Mouse (Mus musculus): ENCODE results near the gene Sh2d1a. TPM values are rescaled to one million over a fixed set of nuclear protein-coding genes. Genes with fewer than 3 reads are reported as not detected.

The Sh2d1a gene
- polyA plus RNA-seq, 2 experiments: 0.13 to 1.3 TPM

DNA sequence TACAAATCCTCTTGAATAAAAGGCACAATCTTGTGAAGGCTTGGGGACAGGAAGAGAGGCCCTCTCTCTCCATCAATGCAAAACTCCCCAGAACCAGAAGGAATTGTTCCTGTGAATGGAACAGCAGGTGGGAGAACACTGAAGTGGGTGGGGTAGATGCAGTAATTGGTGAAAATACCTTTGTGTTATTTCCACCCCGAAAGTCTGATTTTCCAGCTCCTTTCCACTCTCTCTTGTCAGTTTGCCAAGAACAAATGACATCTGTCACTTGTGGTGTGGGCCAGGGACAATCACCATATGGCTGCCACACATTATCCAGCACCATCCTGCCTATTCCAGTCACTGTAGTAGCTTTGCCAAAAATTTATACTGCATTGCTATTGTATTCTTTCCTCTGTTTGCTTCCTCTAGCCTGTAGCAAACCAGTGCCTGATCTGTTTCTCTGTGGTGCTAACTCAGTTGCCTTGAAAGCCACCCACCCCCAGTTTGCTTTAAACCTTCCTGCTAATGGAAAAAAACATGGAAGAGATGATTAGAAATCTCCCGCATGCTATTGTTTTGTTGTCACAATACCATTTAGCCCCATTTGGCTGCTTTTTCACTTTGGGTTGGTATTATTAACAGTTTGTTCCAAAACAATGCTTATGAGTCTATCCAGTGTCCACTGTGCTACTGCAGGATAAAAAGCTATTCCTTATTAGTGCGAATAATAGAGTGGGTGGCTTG, 37.9 kb downstream of the Sh2d1a start:
- 0 out of 2 replicates have a peak overlapping the region, but pooled peaks have one; percentile 10 for H3K4me3 ChIP-seq (replicated peaks; ENCODE audit: low read length)
- no peak for DNase-seq (ENCODE audit: low spot score)

DNA sequence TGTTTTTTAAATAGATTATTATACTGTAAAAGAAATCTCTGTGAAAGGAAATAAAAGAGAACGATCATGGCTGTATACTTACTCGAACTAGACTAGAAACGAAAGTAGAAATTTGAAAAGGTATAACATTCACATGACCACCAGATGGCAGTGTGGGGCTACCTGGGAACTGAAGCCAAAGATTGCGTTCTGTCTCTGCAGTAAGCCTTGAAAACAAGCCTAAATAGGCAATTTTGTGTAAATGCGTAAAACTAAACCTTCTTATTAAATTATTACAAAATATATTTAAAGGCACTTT, 38.5 kb downstream of the Sh2d1a start:
- Histone ChIP-seq H3K9ac (ENCODE audit: low read depth, low read length, severe bottlenecking) (no peak overlapping the region), H3K9me3 (ENCODE audit: control insufficient read depth, low read length) (no peaks in the 10 kb centered on the region), H3K27me3 (ENCODE audit: control insufficient read depth, insufficient read depth, low read length) (no peaks in the 10 kb centered on the region), H3K4me1 (ENCODE audit: control insufficient read depth, insufficient read depth, low read length) (no peaks in the 10 kb centered on the region), H3K27ac (replicated peaks; ENCODE audit: low read depth, low read length) (no peak overlapping the region), H3K4me3 (replicated peaks; ENCODE audit: low read length) (0 out of 2 replicates have a peak overlapping the region, but pooled peaks have one; percentile 10), H3K4me2 (replicated peaks; ENCODE audit: low read depth, low read length, severe bottlenecking) (peak overlapping the region; percentile 29), H3K36me3 (ENCODE audit: control insufficient read depth, insufficient read depth, low read length) (no peaks in the 10 kb centered on the region)
- TF ChIP-seq POLR2A (IDR thresholded peaks at IDR 0.05; ENCODE audit: borderline replicate concordance, extremely low read depth, insufficient read depth, insufficient read length): no peak
- DNase-seq (ENCODE audit: low spot score): peak; percentile 80
- WGBS: 35% methylated on average over 5 of the region's 5 CpGs
- peak; percentile 50; the same call in 1 of the 2 replicates for ATAC-seq (ENCODE audit: low FRiP score, low read depth)

More for the DNA sequence above, 37.9 kb downstream of the Sh2d1a start:
- H3K36me3 ChIP-seq (ENCODE audit: control insufficient read depth, insufficient read depth, low read length): no peaks in the 10 kb centered on the region
- TF ChIP-seq POLR2A (IDR thresholded peaks at IDR 0.05; ENCODE audit: borderline replicate concordance, extremely low read depth, insufficient read depth, insufficient read length): no peak
- H3K27ac ChIP-seq (replicated peaks; ENCODE audit: low read depth, low read length): no peak overlapping the region
- WGBS: 35% methylated on average over 3 of the region's 3 CpGs
- no peaks in the 10 kb centered on the region for H3K27me3 ChIP-seq (ENCODE audit: control insufficient read depth, insufficient read depth, low read length)
- H3K4me2 ChIP-seq (replicated peaks; ENCODE audit: low read depth, low read length, severe bottlenecking): peak overlapping the region; percentile 29
- H3K4me1 ChIP-seq (ENCODE audit: control insufficient read depth, insufficient read depth, low read length): no peaks in the 10 kb centered on the region
- H3K9me3 ChIP-seq (ENCODE audit: control insufficient read depth, low read length): no peaks in the 10 kb centered on the region
- ATAC-seq (ENCODE audit: low FRiP score, low read depth): no peak
- H3K9ac ChIP-seq (ENCODE audit: low read depth, low read length, severe bottlenecking): no peak overlapping the region

DNA sequence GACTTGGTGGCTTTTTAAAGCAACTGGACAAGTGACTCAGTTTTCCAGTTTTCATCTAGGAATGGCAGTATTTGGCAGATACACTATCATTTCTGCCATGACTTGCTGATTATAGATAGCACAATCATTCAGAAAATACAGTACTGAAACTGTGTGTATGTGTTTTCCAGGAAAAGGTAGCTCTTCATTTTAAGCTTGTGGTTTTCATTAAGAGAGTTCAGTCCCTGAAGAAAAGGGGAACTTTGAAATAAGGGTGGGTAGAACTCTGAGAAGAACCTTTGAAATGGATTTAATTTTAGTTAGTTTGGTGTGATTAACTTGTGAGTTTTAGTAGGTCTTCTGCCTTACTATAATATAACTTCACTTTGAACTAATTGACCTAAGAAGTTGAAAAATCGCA, 42.8 kb downstream of the Sh2d1a start:
- Histone ChIP-seq H3K9me3 (ENCODE audit: control insufficient read depth, low read length) (no peaks in the 10 kb centered on the region), H3K4me2 (replicated peaks; ENCODE audit: low read depth, low read length, severe bottlenecking) (no peak overlapping the region), H3K36me3 (ENCODE audit: control insufficient read depth, insufficient read depth, low read length) (no peaks in the 10 kb centered on the region), H3K27me3 (ENCODE audit: control insufficient read depth, insufficient read depth, low read length) (no peaks in the 10 kb centered on the region), H3K4me3 (replicated peaks; ENCODE audit: low read length) (no peak overlapping the region), H3K9ac (ENCODE audit: low read depth, low read length, severe bottlenecking) (no peak overlapping the region), H3K27ac (replicated peaks; ENCODE audit: low read depth, low read length) (no peak overlapping the region), H3K4me1 (ENCODE audit: control insufficient read depth, insufficient read depth, low read length) (no peaks in the 10 kb centered on the region)
- WGBS: 83% methylated on average over 1 of the region's 1 CpGs
- ATAC-seq (ENCODE audit: low FRiP score, low read depth) (no peak), DNase-seq (ENCODE audit: low spot score) (no peak)
- no peak for TF ChIP-seq POLR2A (IDR thresholded peaks at IDR 0.05; ENCODE audit: borderline replicate concordance, extremely low read depth, insufficient read depth, insufficient read length)

DNA sequence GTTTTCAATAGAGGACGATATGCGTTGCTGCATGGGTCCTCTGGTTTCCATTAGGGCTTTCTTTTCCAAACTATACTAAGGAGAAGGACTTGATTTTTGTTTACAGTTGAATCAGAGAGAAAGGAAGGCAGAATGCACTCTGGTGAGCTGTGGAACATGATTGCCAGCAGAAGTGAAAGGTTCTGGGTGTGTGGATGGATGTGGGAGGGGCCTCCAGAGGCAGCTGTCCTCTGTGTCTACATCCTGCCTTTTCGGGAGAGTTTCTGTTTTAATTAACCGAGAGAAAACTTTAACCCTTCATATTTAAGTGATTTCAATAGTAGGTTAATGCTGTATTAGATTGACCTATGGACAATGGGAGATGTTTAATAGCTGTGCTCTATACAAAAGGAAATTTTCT, 46.3 kb downstream of the Sh2d1a start:
- Histone ChIP-seq H3K4me2 (replicated peaks; ENCODE audit: low read depth, low read length, severe bottlenecking) (no peak overlapping the region), H3K4me3 (replicated peaks; ENCODE audit: low read length) (no peak overlapping the region), H3K36me3 (ENCODE audit: control insufficient read depth, insufficient read depth, low read length) (no peaks in the 10 kb centered on the region), H3K9ac (ENCODE audit: low read depth, low read length, severe bottlenecking) (no peak overlapping the region), H3K27ac (replicated peaks; ENCODE audit: low read depth, low read length) (no peak overlapping the region), H3K9me3 (ENCODE audit: control insufficient read depth, low read length) (no peaks in the 10 kb centered on the region), H3K27me3 (ENCODE audit: control insufficient read depth, insufficient read depth, low read length) (no peaks in the 10 kb centered on the region), H3K4me1 (ENCODE audit: control insufficient read depth, insufficient read depth, low read length) (no peaks in the 10 kb centered on the region)
- 73% methylated on average over 4 of the region's 4 CpGs for WGBS
- no peak for TF ChIP-seq POLR2A (IDR thresholded peaks at IDR 0.05; ENCODE audit: borderline replicate concordance, extremely low read depth, insufficient read depth, insufficient read length)
- DNase-seq (ENCODE audit: low spot score): no peak
- no peak for ATAC-seq (ENCODE audit: low FRiP score, low read depth)

DNA sequence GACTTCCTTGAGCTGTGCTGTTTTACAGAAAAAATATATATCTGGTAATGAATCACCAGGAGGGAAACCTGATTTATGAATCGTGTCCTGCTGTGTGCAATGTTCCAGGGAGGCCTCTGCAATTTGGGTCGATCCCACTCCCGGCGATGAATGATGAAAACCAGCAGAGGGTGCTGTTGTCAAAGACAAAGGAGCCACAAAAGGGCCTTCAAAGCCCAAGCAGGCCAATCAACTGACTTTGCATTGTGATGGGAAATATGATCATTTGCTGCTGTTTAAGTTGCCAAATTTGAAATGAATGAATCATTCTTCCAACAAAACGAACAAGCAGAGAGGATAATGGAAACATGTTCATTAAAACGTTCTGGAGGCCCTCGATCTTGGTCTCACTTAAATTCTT, 55.0 kb downstream of the Sh2d1a start:
- DNase-seq (ENCODE audit: low spot score) (peak; percentile 35), ATAC-seq (ENCODE audit: low FRiP score, low read depth) (no peak)
- no peaks in the 10 kb centered on the region for H3K4me1 ChIP-seq (ENCODE audit: control insufficient read depth, insufficient read depth, low read length)
- H3K36me3 ChIP-seq (ENCODE audit: control insufficient read depth, insufficient read depth, low read length): no peaks in the 10 kb centered on the region
- H3K9me3 ChIP-seq (ENCODE audit: control insufficient read depth, low read length): no peaks in the 10 kb centered on the region
- 28% methylated on average over 7 of the region's 7 CpGs for WGBS
- no peak overlapping the region for H3K4me3 ChIP-seq (replicated peaks; ENCODE audit: low read length)
- no peak for TF ChIP-seq POLR2A (IDR thresholded peaks at IDR 0.05; ENCODE audit: borderline replicate concordance, extremely low read depth, insufficient read depth, insufficient read length)
- no peak overlapping the region for H3K9ac ChIP-seq (ENCODE audit: low read depth, low read length, severe bottlenecking)
- no peak overlapping the region for H3K27ac ChIP-seq (replicated peaks; ENCODE audit: low read depth, low read length)
- no peak overlapping the region for H3K4me2 ChIP-seq (replicated peaks; ENCODE audit: low read depth, low read length, severe bottlenecking)
- H3K27me3 ChIP-seq (ENCODE audit: control insufficient read depth, insufficient read depth, low read length): no peaks in the 10 kb centered on the region

Data from limb, embryonic 14.5 days (tissue).